Mouse (Mus musculus) small intestine, adult 2 months (tissue): ENCODE data around the gene Abcd1.

Experiments used
- CTCF ChIP-seq: fragments of 200-500 bp; IDR thresholded peaks from 2 replicates; pipeline ENCODE4 v1.5.1; 2012; ENCODE audit warnings: low read depth, mild to moderate bottlenecking, control low read depth, inconsistent platforms, low read length, moderate library complexity, mixed read lengths; ENCODE audit not compliant: insufficient replicate concordance, insufficient read length; ENCODE audit errors: extremely low read depth
- POLR2A ChIP-seq: fragments of 200-500 bp; IDR thresholded peaks from 2 replicates; pipeline ENCODE4 v1.6.1; 2012; ENCODE audit warnings: low read depth, mild to moderate bottlenecking, control low read depth, inconsistent platforms, low read length, moderate library complexity

DNA sequence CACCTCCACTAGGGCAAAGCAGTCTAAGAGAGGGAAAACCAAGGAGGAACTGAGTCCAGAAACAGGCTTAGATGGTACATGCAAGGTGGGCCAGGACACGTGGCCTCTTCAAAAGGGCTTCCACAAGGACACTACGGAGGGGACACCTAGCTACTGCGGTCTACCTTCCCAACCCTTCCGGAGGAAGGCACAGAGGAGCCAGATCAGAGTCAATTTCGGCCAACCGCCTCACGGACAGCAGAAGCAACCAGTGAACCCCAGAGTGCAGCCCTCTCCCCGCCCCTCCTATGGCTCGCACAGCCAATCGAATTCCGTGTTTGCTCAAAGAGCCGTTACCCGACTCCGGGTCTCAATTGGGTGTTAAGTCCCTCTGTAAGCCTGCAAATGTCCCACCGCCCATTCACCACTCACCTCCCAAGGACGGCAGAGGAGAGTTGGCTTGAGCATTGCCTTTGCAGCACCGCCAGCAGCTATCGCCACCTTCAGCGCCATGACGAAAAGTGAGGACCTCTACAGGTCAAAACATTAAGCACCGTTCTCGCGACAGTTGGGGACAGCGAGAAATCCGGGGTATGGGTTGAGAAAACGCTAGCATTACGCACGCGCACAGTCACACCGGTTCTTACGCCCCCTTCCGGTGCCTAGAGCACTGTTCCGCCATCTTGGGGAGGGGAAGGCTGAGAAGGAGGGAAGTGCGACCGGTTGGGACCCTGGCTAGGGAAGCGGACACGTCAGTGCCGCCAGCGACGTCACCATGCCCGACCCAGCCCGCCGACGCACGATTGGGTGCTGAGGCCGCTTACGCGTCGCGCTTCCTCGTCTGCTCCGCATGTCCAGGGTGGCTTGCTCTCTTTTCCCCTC, 70.2 kb downstream of the Abcd1 start, which contains the start of the genes Idh3g and Ssr4:
- peak; percentile 51; the same call in 1 of the 2 replicates for TF ChIP-seq CTCF
- peak; percentile 60; the same call in 1 of the 2 replicates for TF ChIP-seq POLR2A
